Mouse (Mus musculus) liver, embryonic 13.5 days (tissue): ENCODE measurements around the gene Fam234a. TPM values are rescaled to one million over a fixed set of nuclear protein-coding genes. Genes with fewer than 3 reads are reported as not detected.
"Not testable (repeated sequence)": the region's sequence is repeated elsewhere in the genome, so short reads cannot be mapped to it uniquely, and the experiment has no call there.

ENCODE experiments used
- ATAC-seq: fragments of 200-750 bp; cut with Nextera tagmentation; 2 replicates; pipeline ENCODE4 v1.8.0; 2017; ENCODE audit warnings: low read depth, mild to moderate bottlenecking, moderate number of reproducible peaks, moderate library complexity
- DNase-seq: peaks from one replicate; pipeline ENCODE4 v3.0.0; 2022
- H3K27ac ChIP-seq: fragments of 300-500 bp; sonication (generic); 2 replicates; pipeline ENCODE4 v1.5.1; 2015; ENCODE audit warnings: moderate library complexity, mild to moderate bottlenecking, inconsistent platforms
- H3K27me3 ChIP-seq: fragments of 300-500 bp; sonication (generic); 2 replicates; pipeline ENCODE4 v1.6.1; 2015; ENCODE audit warnings: mild to moderate bottlenecking, inconsistent platforms
- H3K36me3 ChIP-seq: fragments of 300-500 bp; sonication (generic); 2 replicates; pipeline ENCODE4 v1.6.1; 2015; ENCODE audit warnings: mild to moderate bottlenecking, inconsistent platforms
- H3K4me1 ChIP-seq: fragments of 300-500 bp; sonication (generic); replicated peaks from 2 replicates; pipeline ENCODE4 v1.6.1; 2015; ENCODE audit warnings: inconsistent platforms
- H3K4me2 ChIP-seq: fragments of 300-500 bp; sonication (generic); 2 replicates; pipeline ENCODE4 v1.6.1; 2015; ENCODE audit warnings: inconsistent platforms, mild to moderate bottlenecking, moderate library complexity
- H3K4me3 ChIP-seq: fragments of 300-500 bp; sonication (generic); replicated peaks from 2 replicates; pipeline ENCODE4 v1.5.1; 2015; ENCODE audit warnings: mild to moderate bottlenecking, inconsistent platforms
- H3K9ac ChIP-seq: fragments of 300-500 bp; sonication (generic); 2 replicates; pipeline ENCODE4 v1.6.1; 2015; ENCODE audit warnings: mild to moderate bottlenecking, inconsistent platforms
- H3K9me3 ChIP-seq: fragments of 300-500 bp; sonication (generic); replicated peaks from 2 replicates; pipeline ENCODE4 v1.6.1; 2016; ENCODE audit warnings: inconsistent platforms
- WGBS: fragments of 180-500 bp; shearing (Covaris S2); methylation state at CpG from one replicate; pipeline ENCODE4 v1.1.7; 2015; ENCODE audit not compliant: insufficient replicate concordance; 5-methylcytosine and 5-hydroxymethylcytosine counted together
- polyA plus RNA-seq: library from polyadenylated mRNA; unstranded; fragments of >200 nt; fragmentation: Nextera tagmentation; extraction: Ambion mirVana; gene quantifications from 2 replicates; pipeline ENCODE4 v1.2.1, GENCODE M21; 2015

Gene Fam234a
- polyA plus RNA-seq, 1 experiment from 2014 or later = 12.0 TPM

DNA sequence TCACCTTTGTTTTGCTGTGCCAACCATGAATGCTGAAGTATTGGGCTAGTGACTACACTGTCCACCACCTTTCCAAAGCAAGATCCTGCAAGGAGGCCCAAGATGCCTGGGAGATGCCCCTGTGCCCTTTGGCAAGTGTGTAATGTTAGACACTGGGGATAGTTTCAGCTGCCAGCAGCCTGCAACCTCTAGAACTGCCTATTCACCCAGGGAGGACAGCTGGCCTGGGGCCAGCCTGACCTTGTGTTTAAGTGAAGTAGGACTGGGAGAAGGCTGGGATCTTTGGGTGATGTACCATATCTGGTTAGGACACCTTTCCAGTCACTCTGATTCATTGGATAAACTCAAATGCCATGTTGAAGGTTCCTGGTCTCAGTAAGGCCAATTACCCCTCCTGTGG is 42.0 kb downstream of the Fam234a start:
- DNase-seq (no peak), ATAC-seq (no peak)
- Histone ChIP-seq H3K9me3 (no peaks in the 10 kb centered on the region), H3K27me3 (peaks cover 73% of the 10 kb centered on the region), H3K4me3 (peak overlapping the region; percentile 71; the same call in 1 of the 2 replicates), H3K9ac (no peak overlapping the region), H3K36me3 (peaks cover 12% of the 10 kb centered on the region), H3K4me2 (peak overlapping the region; percentile 98), H3K27ac (peak overlapping the region; percentile 48), H3K4me1 (peaks cover 75% of the 10 kb centered on the region)

DNA sequence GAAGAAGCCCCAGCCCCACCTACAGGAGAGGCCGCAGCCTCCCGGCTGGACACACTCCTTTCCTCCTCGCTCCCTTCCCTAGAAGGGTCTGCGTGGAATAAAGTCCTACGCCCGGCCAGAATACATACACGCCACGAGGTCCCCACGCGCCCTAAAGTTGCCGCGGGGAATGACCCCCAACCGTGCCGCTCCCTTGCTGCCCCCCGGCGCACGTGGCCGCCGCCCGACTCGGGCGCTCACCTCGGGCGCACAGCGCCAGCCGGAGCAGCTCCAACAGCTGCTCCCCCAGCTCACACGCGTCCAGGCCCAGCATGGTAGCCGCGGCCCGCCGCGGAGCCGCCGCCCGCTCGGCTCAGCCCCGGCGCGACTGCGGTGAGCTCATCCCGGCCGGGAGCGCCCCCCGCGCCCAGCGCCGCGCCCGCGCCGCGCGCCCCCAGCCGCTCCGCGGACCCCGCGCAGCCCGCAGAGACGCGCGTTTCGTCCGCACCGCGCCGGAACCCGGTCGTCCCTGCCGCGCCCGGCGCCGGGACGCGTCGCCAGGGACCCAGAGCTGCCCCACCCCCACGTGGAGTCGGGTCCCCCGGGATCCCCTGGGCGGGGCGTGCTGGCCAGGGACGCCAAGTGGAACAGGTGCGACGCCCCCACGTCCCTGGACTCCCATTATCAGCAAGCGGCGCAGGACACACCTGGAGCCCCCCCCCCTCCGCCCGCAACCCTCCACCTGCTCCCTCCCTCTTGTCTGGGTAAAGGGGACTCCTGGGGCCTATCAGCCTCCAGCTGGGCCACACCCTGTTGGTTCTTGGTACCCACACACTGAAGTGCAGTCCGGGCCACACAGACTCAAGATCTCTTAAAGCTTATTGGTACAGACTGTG is 43.0 kb downstream of the Fam234a start:
- ATAC-seq (peak; percentile 78), DNase-seq (peak; percentile 57)
- peak overlapping the region; percentile 98 for H3K4me2 ChIP-seq
- peak overlapping the region; percentile 81 for H3K9ac ChIP-seq
- peaks cover 68% of the 10 kb centered on the region for H3K27me3 ChIP-seq
- 1% methylated on average over 85 of the region's 92 CpGs for WGBS
- H3K4me3 ChIP-seq = peak overlapping the region; percentile 71
- H3K4me1 ChIP-seq = peaks cover 83% of the 10 kb centered on the region
- H3K27ac ChIP-seq = peak overlapping the region; percentile 67
- no peaks in the 10 kb centered on the region for H3K9me3 ChIP-seq
- peaks cover 22% of the 10 kb centered on the region for H3K36me3 ChIP-seq

DNA sequence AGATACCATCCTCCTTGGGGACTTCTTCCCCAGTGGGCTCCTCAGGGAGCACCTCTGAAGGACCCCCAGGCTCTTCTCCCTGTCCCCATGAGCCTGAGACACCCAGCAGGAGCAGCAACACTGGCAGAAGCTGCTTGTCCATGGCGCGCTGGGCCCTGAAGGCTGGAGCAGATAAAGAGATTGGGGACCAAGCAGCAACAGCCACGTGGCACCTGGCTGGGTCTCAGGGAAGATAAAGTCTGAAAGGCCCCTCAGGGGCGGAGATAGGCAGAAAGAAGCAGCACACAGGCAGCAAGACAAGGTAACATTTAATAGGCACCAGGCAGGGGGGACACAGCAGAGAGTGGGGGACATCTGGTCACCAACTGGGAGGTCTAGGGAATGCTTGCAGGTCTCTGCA is 45.1 kb downstream of the Fam234a start, which contains the start of gene Pdia2:
Pdia2 (minus strand) TSS at position 196 of the 400 bp plus-strand sequence.
- peak; percentile 79 for ATAC-seq

DNA sequence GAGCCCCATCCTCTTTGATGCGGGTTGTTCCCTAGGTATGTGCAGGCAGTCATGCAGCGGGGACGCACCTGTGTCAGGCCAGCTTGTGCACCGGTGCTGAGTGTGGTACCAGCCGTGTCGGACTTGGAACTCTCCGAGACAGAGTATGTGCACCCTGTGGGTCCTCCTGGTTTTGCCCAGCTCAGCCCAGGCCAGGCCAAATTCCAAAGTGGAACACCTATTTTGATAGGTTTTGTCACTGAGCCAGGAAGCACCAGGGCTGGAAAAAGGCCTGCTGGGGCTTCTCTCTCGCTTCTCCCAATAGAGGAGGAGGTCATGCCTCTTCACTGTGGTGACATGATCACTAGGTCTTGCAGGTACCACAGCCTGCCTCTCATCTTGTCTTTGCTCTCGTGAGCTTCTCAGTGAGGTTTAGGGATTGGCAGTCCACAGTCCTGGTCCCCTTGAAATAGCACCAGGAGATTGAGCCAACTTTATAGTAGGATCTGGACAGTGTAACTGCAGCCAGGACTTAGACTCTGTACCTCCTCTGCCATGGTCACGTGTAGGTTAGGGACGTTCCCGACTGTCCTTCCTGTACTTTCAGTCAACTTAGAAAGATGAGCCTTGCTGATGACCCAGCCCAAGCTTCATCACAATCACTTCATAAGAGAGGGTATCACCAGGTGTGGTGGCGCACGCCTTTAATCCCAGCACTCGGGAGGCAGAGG is 51.4 kb downstream of the Fam234a start:
- 86% methylated on average over 15 of the region's 15 CpGs for WGBS
- Histone ChIP-seq H3K9ac (no peak overlapping the region), H3K4me3 (no peak overlapping the region), H3K4me2 (no peak overlapping the region), H3K27me3 (no peaks in the 10 kb centered on the region), H3K36me3 (peaks cover 98% of the 10 kb centered on the region), H3K4me1 (peaks cover 19% of the 10 kb centered on the region), H3K9me3 (no peaks in the 10 kb centered on the region), H3K27ac (no peak overlapping the region)
- ATAC-seq = no peak
- no peak for DNase-seq

More for the DNA sequence above, 45.1 kb downstream of the Fam234a start, which contains the start of gene Pdia2:
- Histone ChIP-seq H3K9me3 (no peaks in the 10 kb centered on the region), H3K4me1 (peaks cover 81% of the 10 kb centered on the region), H3K4me2 (peak within 1 kb of the TSS; percentile 98), H3K36me3 (peaks cover 44% of the 10 kb centered on the region), H3K27ac (peak within 1 kb of the TSS; percentile 83), H3K9ac (peak within 1 kb of the TSS; percentile 81), H3K4me3 (peak within 1 kb of the TSS; percentile 71), H3K27me3 (peaks cover 46% of the 10 kb centered on the region)
- WGBS = 7% methylated on average over 4 of the region's 4 CpGs
- peak; percentile 80 for DNase-seq

DNA sequence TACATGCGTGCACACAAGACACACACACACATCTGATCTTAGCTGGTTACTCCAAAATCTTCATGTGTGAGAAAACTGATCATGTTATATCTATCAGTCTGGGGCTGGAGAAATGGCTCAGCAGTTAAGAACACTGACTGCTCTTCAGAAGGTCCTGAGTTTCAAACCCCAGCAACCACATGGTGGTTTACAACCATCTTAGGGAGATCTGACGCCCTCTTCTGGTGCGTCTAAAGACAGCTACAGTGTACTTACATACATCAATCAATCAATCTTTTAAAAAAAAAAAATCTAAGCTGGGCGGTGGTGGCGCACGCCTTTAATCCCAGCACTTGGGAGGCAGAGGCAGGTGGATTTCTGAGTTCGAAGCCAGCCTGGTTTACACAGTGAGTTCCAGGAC is 52.6 kb downstream of the Fam234a start:
- 80% methylated on average over 7 of the region's 7 CpGs for WGBS
- ATAC-seq = not testable (repeated sequence)
- H3K36me3 ChIP-seq = peaks cover 96% of the 10 kb centered on the region

DNA sequence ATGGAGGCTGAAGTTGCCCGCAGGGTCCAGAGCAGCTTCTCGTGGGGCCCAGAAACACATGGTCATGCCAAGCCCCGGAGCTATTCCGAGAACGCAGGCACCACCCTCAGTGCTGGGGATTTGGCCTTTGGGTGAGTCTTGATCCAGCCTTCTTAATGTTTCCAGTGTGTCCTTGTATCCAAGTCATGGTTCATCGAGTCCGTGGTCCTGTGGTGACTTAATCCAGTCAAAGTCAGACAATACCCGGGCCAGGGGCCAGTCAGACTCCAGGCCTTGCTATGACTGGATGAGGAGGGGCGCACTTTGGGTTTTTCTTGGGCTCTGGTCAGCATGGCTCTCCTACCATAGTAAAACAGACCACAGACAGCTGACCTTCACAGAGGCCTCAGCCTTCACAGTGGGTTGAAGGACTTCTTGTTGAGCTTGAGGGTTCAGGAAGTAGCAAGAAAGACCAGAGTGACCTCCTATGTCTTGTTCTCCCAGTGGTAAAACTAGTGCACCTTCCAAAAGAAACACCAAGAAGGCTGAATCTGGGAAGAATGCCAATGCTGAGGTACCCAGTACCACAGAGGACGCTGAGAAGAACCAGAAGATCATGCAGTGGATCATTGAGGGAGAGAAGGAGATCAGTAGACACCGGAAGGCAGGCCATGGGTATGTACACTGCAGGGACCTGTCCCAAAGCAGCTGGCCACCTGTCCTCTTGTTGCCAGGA is 55.8 kb downstream of the Fam234a start:
- Histone ChIP-seq H3K27ac (no peak overlapping the region), H3K27me3 (no peaks in the 10 kb centered on the region), H3K36me3 (peaks cover 95% of the 10 kb centered on the region), H3K4me3 (no peak overlapping the region), H3K9ac (no peak overlapping the region), H3K4me2 (no peak overlapping the region), H3K4me1 (no peaks in the 10 kb centered on the region), H3K9me3 (no peaks in the 10 kb centered on the region)
- DNase-seq (no peak), ATAC-seq (no peak)
- WGBS = 86% methylated on average over 11 of the region's 11 CpGs

More for the DNA sequence above, 52.6 kb downstream of the Fam234a start:
- not testable (repeated sequence) for H3K27me3 ChIP-seq, H3K4me3 ChIP-seq, DNase-seq, H3K9ac ChIP-seq, H3K27ac ChIP-seq, H3K4me1 ChIP-seq, H3K9me3 ChIP-seq, H3K4me2 ChIP-seq

DNA sequence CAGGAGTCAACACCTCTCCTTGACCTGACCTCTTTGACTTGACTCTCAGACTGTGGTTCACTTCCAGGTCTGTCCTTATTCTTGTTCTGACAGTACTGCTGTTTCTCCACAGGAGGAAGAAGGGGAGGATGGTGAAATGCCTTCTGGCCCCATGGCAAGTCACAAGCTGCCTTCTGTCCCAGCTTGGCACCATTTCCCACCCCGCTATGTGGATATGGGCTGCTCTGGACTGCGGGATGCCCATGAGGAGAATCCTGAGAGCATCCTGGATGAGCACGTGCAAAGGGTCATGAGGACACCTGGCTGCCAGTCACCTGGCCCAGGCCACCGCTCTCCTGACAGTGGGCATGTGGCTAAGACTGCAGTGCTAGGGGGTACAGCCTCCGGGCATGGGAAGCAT is 56.5 kb downstream of the Fam234a start:
- Histone ChIP-seq H3K9ac (no peak overlapping the region), H3K36me3 (peaks cover 95% of the 10 kb centered on the region), H3K4me1 (no peaks in the 10 kb centered on the region), H3K4me2 (no peak overlapping the region), H3K27ac (no peak overlapping the region), H3K4me3 (no peak overlapping the region), H3K27me3 (no peaks in the 10 kb centered on the region), H3K9me3 (no peaks in the 10 kb centered on the region)
- no peak for DNase-seq
- no peak for ATAC-seq
- WGBS = 86% methylated on average over 5 of the region's 5 CpGs

DNA sequence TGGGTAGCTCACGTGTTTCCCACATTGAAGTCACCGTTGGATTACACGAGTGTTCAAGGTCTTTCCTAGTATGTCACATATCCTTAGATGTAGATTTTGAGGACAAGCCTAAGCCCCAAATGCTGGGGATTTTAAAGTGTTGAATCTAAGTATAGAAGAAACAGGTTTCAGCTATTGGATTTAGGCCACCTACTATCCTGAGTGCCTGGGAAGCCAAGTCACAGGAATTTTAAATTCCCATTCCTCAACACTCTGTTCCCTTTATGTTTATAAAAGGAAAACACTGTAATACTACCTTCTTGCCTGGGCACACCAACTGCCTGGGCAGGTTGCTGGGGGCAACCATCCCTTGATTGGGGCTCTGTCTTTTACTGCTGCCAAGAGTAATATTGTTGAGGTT is 62.9 kb downstream of the Fam234a start:
- ATAC-seq (no peak), DNase-seq (no peak)
- Histone ChIP-seq H3K4me2 (no peak overlapping the region), H3K27ac (no peak overlapping the region), H3K4me1 (no peaks in the 10 kb centered on the region), H3K9me3 (no peaks in the 10 kb centered on the region), H3K36me3 (peaks cover 55% of the 10 kb centered on the region), H3K9ac (no peak overlapping the region), H3K27me3 (no peaks in the 10 kb centered on the region), H3K4me3 (no peak overlapping the region)
- 86% methylated on average over 3 of the region's 3 CpGs for WGBS

DNA sequence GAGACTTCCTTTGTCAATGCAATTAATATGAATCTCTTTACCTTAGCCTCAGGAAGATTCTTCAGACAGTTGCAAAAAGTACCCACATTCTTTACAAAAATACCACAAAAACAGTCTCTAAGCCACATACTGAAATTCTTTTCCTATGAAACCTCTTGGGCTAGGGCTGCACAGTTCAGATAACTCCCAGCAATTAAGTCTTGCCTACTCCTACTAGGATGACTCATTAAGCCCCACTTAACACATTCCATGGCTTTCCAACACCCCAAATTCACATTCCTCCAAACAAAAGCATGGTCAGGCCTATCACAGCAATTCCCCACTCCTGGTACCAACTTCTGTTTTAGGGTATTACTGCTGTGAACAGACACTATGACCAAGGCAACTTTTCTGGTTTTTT is 65.4 kb downstream of the Fam234a start:
- Histone ChIP-seq H3K4me2 (no peak overlapping the region), H3K27me3 (no peaks in the 10 kb centered on the region), H3K36me3 (peaks cover 45% of the 10 kb centered on the region), H3K9me3 (no peaks in the 10 kb centered on the region), H3K4me3 (no peak overlapping the region), H3K27ac (no peak overlapping the region), H3K4me1 (no peaks in the 10 kb centered on the region), H3K9ac (no peak overlapping the region)
- DNase-seq (no peak), ATAC-seq (no peak)

DNA sequence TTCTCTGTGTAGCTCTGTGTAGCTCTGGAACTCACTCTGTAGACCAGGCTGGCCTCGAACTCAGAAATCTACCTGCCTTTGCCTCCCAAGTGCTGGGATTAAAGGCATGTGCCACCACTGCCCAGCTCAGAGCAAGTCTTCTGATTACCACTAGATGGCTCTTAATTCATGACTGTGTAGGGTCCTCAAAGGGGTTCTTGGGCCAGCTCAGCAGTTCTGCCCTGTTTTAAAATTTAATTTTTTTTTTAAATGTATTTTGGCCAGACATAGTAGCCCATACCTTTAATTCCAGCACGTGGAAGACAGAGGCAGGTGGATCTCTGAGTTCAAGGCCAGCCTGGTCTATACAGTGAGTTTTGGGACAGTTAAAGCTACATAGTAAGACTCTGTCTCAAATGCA is 68.8 kb downstream of the Fam234a start:
- not testable (repeated sequence) for H3K9me3 ChIP-seq, DNase-seq, H3K27ac ChIP-seq, H3K9ac ChIP-seq, H3K4me2 ChIP-seq, H3K27me3 ChIP-seq, H3K4me1 ChIP-seq, ATAC-seq, H3K4me3 ChIP-seq
- WGBS = 71% methylated on average over 2 of the region's 2 CpGs
- peaks cover 35% of the 10 kb centered on the region for H3K36me3 ChIP-seq

DNA sequence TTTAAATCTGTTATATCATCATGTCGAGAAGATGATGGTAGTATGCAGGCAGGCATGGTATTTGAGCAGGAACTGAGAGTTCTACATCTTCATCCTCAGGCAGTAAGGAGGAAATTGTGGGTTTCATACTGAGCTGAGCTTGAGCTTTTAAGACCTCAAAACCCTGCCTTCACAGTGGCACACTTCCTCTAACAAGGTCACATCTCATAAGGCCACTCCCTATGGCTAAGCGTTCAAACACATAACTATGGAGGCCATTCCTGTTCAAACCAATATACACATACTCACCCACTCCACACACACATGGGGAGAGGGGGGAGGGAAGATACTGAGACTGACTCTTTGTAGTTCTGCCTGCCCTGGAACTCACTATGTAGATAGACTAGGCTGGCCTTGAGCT is 76.0 kb downstream of the Fam234a start:
- ATAC-seq = no peak
- 20% methylated on average over 2 of the region's 2 CpGs for WGBS

More for the DNA sequence above, 76.0 kb downstream of the Fam234a start:
- Histone ChIP-seq H3K9ac (no peak overlapping the region), H3K27ac (no peak overlapping the region), H3K4me2 (no peak overlapping the region), H3K4me1 (no peaks in the 10 kb centered on the region), H3K4me3 (no peak overlapping the region), H3K9me3 (no peaks in the 10 kb centered on the region), H3K36me3 (peaks cover 11% of the 10 kb centered on the region), H3K27me3 (no peaks in the 10 kb centered on the region)
- no peak for DNase-seq
